Mouse (Mus musculus) kidney, adult 2 months (tissue): ENCODE measurements around the gene Wars. TPM values are rescaled to one million over a fixed set of nuclear protein-coding genes. Genes with fewer than 3 reads are reported as not detected.

Source experiments
- DNase-seq: peaks from one replicate; pipeline ENCODE4 v3.0.0; 2021
- H3K27ac ChIP-seq: fragments of 200-500 bp; 2 replicates; pipeline ENCODE4 v1.5.1; 2012; ENCODE audit warnings: low read depth, low read length, control low read depth, inconsistent platforms; ENCODE audit not compliant: insufficient read depth
- H3K27me3 ChIP-seq: fragments of 200-500 bp; replicated peaks from 2 replicates; pipeline ENCODE4 v1.6.1; 2012; ENCODE audit warnings: mild to moderate bottlenecking, moderate library complexity, low read length, inconsistent platforms; ENCODE audit not compliant: control insufficient read depth, insufficient read depth
- H3K36me3 ChIP-seq: fragments of 200-500 bp; 2 replicates; pipeline ENCODE4 v1.6.1; 2012; ENCODE audit warnings: mild to moderate bottlenecking, moderate library complexity, low read length, inconsistent platforms; ENCODE audit not compliant: control insufficient read depth, insufficient read depth
- H3K4me1 ChIP-seq: fragments of 200-500 bp; 2 replicates; pipeline ENCODE4 v1.6.1; 2011; ENCODE audit warnings: low read length; ENCODE audit not compliant: control insufficient read depth, insufficient read depth
- H3K4me3 ChIP-seq: fragments of 200-500 bp; 2 replicates; pipeline ENCODE4 v1.5.1; 2011; ENCODE audit warnings: mild to moderate bottlenecking, low read depth, low read length, control low read depth; ENCODE audit not compliant: insufficient read depth
- CTCF ChIP-seq: fragments of 200-500 bp; conservative IDR thresholded peaks from 2 replicates; pipeline ENCODE4 v1.5.1; 2011; ENCODE audit warnings: low read depth, mild to moderate bottlenecking, control low read depth, low read length, moderate library complexity, mixed read lengths; ENCODE audit not compliant: insufficient read depth, insufficient read length
- POLR2A ChIP-seq: fragments of 200-500 bp; IDR thresholded peaks from one replicate; pipeline ENCODE4 v1.6.1; 2011; ENCODE audit warnings: low read depth, low read length, control low read depth
- WGBS: fragments of 180-500 bp; shearing (Covaris S2); methylation state at CpG from one replicate; pipeline ENCODE4 v1.1.7; 2018; 5-methylcytosine and 5-hydroxymethylcytosine counted together
- polyA plus RNA-seq: library from polyadenylated mRNA; depleted of rRNA; stranded (reverse); fragments of >200 nt; gene quantifications from 2 replicates; pipeline ENCODE4 v1.2.3, GENCODE M21; 2012

Gene Wars
- polyA plus RNA-seq, 1 experiment = 54.4 TPM

DNA sequence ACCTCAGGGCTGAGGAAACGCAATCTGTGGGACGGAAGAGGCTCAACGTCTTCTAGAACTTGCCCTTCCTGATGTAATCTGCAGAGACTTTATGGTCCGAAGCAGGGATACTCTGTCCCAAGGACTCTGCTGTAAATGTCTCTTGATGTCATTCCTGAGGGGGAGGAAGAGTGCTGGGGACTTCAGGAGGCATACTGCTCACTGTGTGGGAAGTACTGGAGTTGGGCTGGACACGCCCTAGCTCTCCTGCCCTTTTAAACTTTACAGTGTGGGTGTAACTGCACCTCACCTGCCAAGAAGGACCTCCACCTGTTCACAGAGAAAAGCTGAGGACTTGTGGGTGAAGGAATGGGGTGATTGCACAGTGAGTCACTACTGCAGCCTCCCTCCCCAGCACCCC lies 13.4 kb downstream of the Wars start:
- DNase-seq = no peak
- WGBS = 67% methylated on average over 5 of the region's 5 CpGs
- no peak overlapping the region for H3K27ac ChIP-seq
- TF ChIP-seq CTCF (no peak), POLR2A (no peak)
- H3K27me3 ChIP-seq = no peaks in the 10 kb centered on the region
- no peak overlapping the region for H3K4me3 ChIP-seq
- no peaks in the 10 kb centered on the region for H3K4me1 ChIP-seq
- no peaks in the 10 kb centered on the region; the same call in 1 of the 2 replicates for H3K36me3 ChIP-seq

DNA sequence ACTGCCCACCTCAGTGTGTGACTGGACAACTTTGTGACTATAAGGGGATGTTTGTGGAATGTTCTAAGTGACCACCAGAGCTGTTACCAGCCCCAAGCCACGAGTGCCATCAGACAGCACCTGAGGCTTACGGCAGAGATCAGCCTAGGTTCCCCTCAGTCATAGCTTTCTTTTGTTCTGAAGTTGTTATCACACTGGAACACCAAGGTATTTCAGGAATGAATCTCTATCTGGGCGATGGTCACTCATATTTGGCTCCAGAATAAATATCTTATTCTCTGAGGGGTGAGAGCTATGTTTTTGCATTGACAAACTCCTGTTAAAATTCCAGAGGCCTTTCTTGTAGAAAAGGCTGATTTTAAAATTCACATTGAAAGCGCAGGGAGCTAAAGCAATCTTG lies 14.8 kb downstream of the Wars start:
- no peak for DNase-seq
- H3K4me1 ChIP-seq = no peaks in the 10 kb centered on the region
- WGBS = 89% methylated on average over 4 of the region's 4 CpGs
- TF ChIP-seq CTCF (no peak), POLR2A (no peak)
- H3K4me3 ChIP-seq = no peak overlapping the region
- H3K27me3 ChIP-seq = no peaks in the 10 kb centered on the region
- no peaks in the 10 kb centered on the region; the same call in 1 of the 2 replicates for H3K36me3 ChIP-seq
- no peak overlapping the region for H3K27ac ChIP-seq

DNA sequence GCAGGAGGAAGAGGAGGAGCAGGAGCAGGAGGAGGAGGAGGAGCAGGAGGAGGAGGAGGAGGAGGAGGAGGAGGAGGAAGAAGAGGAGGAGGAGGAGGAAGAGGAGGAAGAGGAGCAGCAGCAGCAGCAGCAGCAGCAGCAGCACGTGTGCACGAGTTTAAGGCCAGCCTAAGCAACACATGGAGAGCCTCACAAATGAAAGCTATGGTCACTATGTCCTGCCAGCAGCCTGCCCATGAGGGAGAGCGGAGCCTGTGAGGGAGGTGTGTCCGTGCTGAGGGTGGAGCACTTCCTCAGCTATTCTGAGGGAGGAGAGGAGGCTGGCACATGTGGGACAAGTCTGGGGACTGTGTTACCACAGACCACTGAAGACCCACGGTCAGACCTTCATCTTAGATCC lies 20.9 kb downstream of the Wars start:
- H3K27ac ChIP-seq = no peak overlapping the region
- H3K4me1 ChIP-seq = no peaks in the 10 kb centered on the region
- no peaks in the 10 kb centered on the region for H3K27me3 ChIP-seq
- peak; percentile 23 for DNase-seq
- 67% methylated on average over 5 of the region's 5 CpGs for WGBS
- H3K4me3 ChIP-seq = no peak overlapping the region
- TF ChIP-seq CTCF (no peak), POLR2A (no peak)
- H3K36me3 ChIP-seq = peaks cover 4% of the 10 kb centered on the region

DNA sequence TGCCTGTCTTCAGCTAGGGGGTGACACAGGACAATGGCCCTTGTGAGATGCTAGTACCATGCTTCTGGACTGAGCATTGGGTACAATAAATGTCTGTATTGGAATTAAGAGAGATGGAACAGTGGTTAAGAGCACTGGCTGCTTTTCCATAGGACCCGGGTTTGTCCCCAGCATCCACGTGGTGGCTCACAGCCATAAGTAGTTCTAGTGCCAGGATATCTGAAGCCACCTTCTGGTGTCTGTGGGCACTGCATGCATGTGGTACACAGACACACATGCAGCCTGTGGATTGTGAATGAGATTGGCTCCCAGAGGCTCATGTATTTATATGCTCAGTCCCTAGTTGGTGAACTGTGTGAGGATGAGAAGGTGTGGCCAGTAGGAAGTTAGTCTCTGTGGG lies 24.4 kb downstream of the Wars start:
- peaks cover 4% of the 10 kb centered on the region for H3K36me3 ChIP-seq
- no peak for TF ChIP-seq POLR2A
- peak; percentile 42 for TF ChIP-seq CTCF

DNA sequence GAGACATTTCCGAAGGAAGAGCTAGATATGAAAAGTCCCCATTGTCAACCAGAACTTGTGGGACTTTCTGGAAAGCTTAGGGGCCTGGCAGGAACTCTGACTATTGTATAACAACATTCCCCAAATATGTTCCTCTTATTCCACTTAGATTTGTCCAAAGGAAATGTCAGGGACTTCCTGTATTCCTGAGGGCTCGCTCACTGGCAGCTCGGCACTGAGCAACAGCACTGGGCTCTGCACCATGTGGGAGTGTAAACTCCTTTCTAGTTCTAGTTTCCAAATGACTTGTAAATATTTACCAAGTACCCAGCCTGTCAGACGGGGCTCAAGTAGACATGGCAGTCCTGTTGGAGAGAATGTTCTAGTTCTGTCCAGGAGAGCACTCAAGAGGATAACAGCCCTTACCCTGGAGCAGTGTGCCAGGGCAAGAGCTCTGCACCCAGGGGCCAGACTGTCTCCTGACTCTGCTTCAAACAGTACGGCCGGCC lies 28.9 kb downstream of the Wars start:
- DNase-seq = peak; percentile 57
- WGBS = 62% methylated on average over 6 of the region's 6 CpGs
- no peak overlapping the region for H3K4me3 ChIP-seq
- no peaks in the 10 kb centered on the region for H3K4me1 ChIP-seq
- no peaks in the 10 kb centered on the region for H3K36me3 ChIP-seq
- no peaks in the 10 kb centered on the region for H3K27me3 ChIP-seq
- H3K27ac ChIP-seq = peak overlapping the region; percentile 63; the same call in 1 of the 2 replicates
- TF ChIP-seq CTCF (no peak), POLR2A (no peak)

More for the DNA sequence above, 24.4 kb downstream of the Wars start:
- DNase-seq = no peak
- Histone ChIP-seq H3K4me3 (no peak overlapping the region), H3K27ac (no peak overlapping the region), H3K4me1 (no peaks in the 10 kb centered on the region), H3K27me3 (no peaks in the 10 kb centered on the region)
- 85% methylated on average over 2 of the region's 2 CpGs for WGBS

DNA sequence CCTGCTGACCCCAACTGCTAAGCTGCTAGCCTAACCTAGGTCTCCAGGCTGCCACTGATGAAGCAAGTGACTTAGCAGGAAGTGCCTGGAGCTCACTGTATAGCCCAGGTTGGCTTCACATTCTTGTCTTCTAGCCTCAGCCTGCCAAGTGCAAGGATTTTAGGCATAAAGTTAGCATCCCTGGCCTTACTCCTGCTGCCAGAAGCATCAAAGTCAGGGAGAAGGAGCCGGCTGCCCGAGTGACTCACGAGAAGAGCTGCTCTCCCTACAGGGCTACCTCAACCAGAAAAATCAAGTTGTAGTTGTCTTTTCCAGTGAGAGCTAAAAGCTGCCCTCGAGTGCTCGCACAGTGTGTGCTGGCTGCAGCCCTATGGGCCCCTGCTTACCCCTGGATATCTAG lies 35.5 kb downstream of the Wars start:
- H3K4me1 ChIP-seq = no peaks in the 10 kb centered on the region
- no peak for DNase-seq
- TF ChIP-seq CTCF (no peak), POLR2A (no peak)
- no peaks in the 10 kb centered on the region for H3K36me3 ChIP-seq
- no peaks in the 10 kb centered on the region for H3K27me3 ChIP-seq
- no peak overlapping the region for H3K4me3 ChIP-seq
- H3K27ac ChIP-seq = no peak overlapping the region
- WGBS = 86% methylated on average over 5 of the region's 5 CpGs

DNA sequence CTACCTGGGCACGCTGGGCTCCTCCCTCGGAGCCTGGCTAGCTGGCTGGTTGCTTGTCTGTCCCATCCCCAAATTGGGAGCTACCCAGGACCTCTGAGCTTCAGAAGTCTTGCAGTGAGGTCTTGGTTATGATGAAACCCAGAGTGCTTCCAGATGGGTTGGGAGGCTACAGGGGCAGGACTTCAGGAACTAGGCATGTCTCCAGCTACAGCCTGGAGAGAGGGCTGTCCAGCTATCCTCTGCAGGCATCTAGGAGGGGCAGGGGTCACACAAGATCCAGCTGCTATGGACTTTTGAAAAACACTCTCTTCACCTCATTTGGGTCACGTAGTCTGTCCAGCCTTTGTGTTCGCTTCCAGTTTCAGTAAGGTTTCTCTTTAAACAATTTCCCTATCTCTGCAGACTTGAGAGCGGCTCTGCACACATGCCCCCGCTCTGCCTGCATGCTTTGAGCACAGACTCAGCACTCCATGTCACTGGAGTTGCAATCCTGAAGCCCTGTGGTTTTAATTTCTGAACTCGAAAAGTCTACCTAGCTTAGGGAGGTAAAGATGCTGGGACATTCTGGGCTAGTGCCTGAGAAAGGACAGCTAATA lies 36.3 kb downstream of the Wars start:
- no peaks in the 10 kb centered on the region for H3K27me3 ChIP-seq
- no peaks in the 10 kb centered on the region for H3K36me3 ChIP-seq
- H3K4me3 ChIP-seq = no peak overlapping the region
- TF ChIP-seq POLR2A = no peak
- TF ChIP-seq CTCF = no peak
- WGBS = 74% methylated on average over 7 of the region's 7 CpGs
- no peak overlapping the region for H3K27ac ChIP-seq
- H3K4me1 ChIP-seq = no peaks in the 10 kb centered on the region
- DNase-seq = peak; percentile 47
